Mouse (Mus musculus): ENCODE measurements at regions not wholly inside any gene's neighbourhood (a gene's known extent, or its start where the extent isn't known, plus 50 kb on each side); places are given as distances from the start of the nearest gene placed in this dataset.

- ATAC-seq (replicated peaks; ENCODE audit: insufficient number of reproducible peaks, low FRiP score, low TSS enrichment, poor library complexity, severe bottlenecking): no peak
Observed at GRCm38 (mm10) chr16:5422041-5422440, 166.3 kb upstream of the Eef2kmt start.

DNA sequence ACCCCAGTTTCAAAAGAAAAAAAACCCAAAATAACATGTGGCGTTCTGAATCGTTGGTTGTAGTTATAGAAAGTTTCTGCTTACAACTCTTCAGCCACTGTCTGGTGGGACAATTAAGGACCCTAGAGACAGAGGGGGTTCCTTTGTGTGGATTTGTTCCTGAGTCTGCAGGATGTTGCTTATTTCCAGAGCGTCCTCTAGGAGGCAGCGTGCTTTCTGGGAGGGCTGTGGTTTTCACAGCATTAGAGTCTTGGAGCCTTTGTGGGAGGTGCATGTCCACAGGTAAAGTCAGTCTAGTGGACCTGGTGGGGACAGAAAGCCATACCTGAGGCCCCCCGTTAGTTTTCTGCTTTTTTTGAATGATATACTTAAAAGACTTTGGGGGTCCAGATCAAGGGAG lies 165.8 kb upstream of the Eef2kmt start:
- no peak for ATAC-seq (replicated peaks; ENCODE audit: insufficient number of reproducible peaks, low FRiP score, low TSS enrichment, poor library complexity, severe bottlenecking)

DNA sequence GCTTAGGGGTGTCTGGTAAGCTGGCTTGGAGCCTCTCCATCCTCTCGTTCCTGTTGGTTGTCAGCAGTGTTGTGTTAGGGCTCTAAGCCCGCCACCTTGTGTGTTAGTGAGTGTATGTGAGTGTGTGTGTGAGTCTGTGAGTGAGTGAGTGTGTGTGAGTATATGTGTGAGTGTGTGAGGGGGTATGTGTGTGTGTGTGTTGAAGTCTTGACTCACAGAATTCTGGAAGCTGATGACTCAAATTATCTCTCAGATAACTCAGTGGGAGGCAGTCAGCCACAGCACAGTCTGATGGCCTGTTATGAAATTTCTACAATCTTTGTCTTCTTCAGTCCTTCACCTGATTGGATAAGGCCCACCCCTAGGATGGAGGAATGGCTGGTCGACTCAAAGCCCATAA lies 163.7 kb upstream of the Eef2kmt start:
- no peak for ATAC-seq (replicated peaks; ENCODE audit: insufficient number of reproducible peaks, low FRiP score, low TSS enrichment, poor library complexity, severe bottlenecking)

DNA sequence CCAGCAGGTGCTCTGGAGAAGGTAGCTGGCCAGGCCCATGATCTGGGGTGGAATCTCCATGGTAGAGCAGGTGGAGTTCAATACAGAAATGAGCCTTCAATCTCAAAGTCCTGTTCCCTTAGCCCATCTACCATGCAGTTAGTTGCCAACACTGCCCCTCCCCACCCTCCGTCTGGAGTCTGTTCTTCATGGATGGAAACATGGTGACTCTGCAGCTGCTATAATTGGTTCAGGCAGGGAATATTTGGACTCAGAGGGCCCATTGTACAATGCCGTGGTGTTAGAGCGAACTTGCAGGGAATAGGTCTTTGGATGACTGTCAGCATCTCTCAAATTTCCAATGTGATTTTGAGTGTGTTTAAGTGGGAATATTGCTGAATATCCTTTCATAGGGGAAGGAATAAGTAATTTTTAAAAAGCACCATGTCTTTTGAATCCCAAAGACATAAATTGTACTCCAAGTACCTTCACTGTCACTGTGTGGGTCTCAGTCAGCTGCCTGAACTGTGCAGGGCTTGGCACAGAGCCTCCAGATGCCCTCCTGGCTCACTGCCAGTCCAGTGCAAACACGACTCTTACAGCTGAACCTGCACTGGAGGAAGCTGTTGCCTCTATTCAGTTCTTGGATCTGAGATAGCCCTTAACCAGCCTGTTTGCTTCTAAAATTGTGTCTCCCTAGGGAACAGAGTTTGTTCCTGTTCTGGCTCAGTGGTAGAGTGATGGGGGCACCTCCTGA lies 162.8 kb upstream of the Eef2kmt start:
- ATAC-seq (replicated peaks; ENCODE audit: insufficient number of reproducible peaks, low FRiP score, low TSS enrichment, poor library complexity, severe bottlenecking): no peak

- no peak for ATAC-seq (replicated peaks; ENCODE audit: insufficient number of reproducible peaks, low FRiP score, low TSS enrichment, poor library complexity, severe bottlenecking)
Observed at GRCm38 (mm10) chr16:5415310-5415709, 159.5 kb upstream of the Eef2kmt start.

DNA sequence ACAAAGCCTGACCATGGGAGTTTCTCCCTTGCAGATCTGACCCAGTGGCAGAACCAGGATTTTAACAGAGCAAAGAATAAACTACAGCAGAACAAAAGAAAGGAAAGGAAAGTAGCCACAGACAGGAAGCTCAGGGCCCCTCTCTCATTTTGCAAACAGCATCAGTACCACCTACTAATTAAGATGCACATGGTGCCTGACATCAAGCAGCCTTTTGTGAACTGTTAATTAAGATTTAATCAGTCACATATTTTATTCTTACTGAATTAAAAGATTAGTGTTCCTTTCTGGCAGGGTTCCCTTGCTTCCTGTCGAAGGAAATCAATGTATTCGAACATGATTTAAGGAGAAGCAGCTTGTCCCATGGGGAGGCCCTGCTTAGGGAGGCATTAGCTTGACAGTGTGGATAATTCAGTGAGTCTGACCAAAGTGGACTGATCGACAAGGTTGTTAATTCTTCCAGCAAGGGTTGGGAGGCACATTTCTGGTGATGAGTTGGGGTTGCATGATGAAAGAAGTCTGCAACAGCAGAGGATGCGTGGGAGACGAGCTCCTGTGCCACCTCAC lies 156.1 kb upstream of the Eef2kmt start:
- no peak for ATAC-seq (replicated peaks; ENCODE audit: insufficient number of reproducible peaks, low FRiP score, low TSS enrichment, poor library complexity, severe bottlenecking)

DNA sequence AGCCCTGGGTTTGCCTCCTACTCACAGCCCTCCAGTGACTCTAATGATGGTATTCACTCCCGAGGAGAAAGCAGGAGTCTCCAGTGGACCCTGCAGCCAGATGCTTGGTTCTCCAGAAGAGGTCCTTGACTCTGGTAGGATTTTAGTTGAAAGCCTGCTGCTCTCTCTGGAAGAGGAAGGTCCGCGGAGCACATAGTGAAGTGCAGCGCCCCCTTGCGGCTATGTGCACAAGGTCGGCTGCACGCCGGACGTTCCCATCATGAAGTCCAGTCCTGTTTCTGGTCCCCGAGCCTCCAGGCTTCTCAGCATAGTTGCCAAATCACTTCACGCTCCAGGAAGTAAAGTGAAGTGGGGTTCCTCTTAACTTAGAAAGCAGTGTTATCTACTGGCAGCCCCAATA lies 150.9 kb upstream of the Eef2kmt start:
- no peak for ATAC-seq (replicated peaks; ENCODE audit: insufficient number of reproducible peaks, low FRiP score, low TSS enrichment, poor library complexity, severe bottlenecking)

- no peak for ATAC-seq (replicated peaks; ENCODE audit: insufficient number of reproducible peaks, low FRiP score, low TSS enrichment, poor library complexity, severe bottlenecking)
Observed at GRCm38 (mm10) chr16:5393336-5393735, 137.6 kb upstream of the Eef2kmt start.

DNA sequence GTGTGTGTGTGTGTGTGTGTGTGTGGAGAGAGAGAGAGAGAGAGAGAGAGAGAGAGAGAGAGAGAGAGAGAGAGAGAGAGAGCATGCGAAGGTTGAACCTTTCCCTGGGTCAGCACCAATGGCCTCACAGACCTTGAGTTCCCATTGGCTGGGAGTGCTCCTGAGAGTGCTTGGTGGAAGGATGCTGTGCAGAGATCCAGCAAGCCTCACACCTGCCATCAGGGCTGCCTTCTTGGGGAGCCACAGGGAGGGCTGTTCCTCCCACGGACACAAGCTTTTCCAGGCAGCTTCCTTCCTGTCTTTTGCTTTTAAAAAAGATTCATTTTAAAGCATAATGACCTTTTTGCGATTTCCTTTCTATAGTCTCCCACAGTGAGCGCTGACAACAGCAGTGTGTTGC lies 127.1 kb upstream of the Eef2kmt start:
- ATAC-seq (replicated peaks; ENCODE audit: insufficient number of reproducible peaks, low FRiP score, low TSS enrichment, poor library complexity, severe bottlenecking): no peak

DNA sequence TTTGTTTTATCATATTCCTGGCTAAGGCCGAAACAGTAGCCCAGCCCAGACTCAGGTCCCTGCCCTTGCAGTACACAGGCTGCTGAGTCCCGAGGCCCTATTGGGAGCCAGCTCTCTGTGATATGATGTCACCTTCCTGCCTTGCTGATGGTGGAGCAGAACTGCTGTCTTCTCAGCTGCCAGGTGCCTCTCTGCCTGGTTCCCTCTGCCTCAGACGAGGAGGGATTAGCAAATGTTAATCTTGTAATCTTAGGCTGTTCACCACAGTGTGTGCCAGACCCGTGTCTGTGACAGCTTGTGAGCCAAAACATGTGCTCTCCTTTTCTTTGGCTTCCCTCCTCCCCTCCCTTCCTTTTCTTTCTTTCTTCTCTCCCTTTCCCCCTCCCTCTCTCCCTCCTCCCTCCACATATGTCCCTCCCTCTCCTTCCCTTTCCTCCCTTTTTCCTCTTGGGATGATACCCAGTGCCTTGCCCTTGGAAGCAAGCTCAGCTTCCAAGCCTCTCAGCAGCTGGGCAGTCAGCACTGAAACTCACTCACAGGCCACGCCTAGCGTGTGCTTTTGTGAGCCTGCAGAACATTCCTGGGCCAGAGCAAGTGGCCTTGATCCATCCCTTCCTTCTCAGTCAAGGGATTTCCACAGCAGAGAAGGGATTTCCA lies 126.6 kb upstream of the Eef2kmt start:
- no peak for ATAC-seq (replicated peaks; ENCODE audit: insufficient number of reproducible peaks, low FRiP score, low TSS enrichment, poor library complexity, severe bottlenecking)

GRCm38 (mm10) chr16:5380626-5381025 lies 124.8 kb upstream of the Eef2kmt start:
- no peak for ATAC-seq (replicated peaks; ENCODE audit: insufficient number of reproducible peaks, low FRiP score, low TSS enrichment, poor library complexity, severe bottlenecking)

- ATAC-seq (replicated peaks; ENCODE audit: insufficient number of reproducible peaks, low FRiP score, low TSS enrichment, poor library complexity, severe bottlenecking): no peak
Observed at GRCm38 (mm10) chr16:5377001-5377400, 121.2 kb upstream of the Eef2kmt start.

DNA sequence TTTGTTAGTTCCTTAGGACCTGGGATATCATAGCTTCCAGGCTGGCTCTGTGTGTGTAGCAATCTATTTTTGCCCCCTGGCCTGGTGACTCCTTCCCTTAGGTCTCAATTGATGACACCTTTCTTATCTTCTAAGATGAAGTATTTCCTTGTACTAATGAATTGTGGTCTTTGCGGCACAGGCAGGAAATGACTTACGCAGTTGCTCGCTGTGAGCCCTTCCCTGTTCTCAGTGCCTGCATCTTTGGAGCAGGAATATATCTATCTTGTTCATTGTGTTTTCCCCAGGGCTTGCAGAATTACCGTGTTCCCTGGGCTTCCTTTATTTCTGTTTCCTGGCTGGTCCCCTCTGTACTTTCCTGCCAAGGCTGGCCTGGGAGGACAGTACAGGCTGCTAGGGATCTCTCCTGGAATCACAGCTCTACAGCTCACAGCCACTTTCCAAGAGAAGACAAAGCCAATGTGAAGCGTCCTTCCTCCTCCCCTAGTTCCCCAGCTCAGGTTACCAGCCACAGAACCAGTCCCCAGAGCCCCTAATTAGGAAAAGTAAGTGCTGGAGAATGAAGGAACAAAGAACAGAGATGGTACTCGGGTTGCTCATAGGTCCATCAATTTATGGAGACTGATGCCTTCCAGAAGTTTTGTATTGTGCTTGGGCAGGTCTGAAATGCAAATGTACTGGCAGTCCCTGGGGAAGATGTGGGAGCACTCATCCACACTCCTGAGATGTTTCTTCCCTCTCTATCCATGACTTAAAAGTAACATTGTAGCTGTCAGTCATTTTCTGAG lies 119.2 kb upstream of the Eef2kmt start:
- no peak for ATAC-seq (replicated peaks; ENCODE audit: insufficient number of reproducible peaks, low FRiP score, low TSS enrichment, poor library complexity, severe bottlenecking)

DNA sequence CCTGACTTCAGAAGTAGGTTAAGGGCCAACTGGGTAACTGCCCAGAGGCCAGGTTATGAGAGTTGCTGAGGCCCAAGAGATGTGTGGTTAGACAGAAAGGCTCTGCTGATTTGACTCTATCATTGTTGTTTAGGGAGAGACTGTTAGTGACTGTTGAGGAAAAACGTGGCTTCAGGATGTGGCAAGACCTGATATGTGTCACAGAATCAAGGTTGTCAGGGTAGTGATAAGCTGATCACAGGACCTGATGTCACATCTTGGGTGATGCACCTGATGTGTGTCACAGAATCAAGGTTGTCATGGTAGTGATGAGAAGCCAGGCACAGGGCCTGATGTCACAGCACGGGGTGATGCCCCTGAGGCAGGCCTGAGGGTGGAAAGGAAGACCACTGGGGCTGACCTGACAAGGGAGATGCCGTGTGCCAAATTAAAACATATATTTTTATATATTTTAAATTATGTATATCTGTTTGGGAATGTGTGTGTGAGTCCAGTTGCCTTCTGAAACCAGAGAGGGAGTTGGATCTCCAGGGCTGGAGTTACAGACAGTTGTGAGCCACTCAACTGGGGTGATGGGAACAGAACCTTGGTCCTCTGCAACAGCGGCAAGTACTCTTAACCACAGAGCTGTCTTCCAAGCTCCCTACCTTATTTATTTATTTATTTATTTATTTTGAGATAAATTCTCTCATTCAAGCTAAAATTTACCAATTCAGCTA lies 115.6 kb upstream of the Eef2kmt start:
- ATAC-seq (replicated peaks; ENCODE audit: insufficient number of reproducible peaks, low FRiP score, low TSS enrichment, poor library complexity, severe bottlenecking): no peak

DNA sequence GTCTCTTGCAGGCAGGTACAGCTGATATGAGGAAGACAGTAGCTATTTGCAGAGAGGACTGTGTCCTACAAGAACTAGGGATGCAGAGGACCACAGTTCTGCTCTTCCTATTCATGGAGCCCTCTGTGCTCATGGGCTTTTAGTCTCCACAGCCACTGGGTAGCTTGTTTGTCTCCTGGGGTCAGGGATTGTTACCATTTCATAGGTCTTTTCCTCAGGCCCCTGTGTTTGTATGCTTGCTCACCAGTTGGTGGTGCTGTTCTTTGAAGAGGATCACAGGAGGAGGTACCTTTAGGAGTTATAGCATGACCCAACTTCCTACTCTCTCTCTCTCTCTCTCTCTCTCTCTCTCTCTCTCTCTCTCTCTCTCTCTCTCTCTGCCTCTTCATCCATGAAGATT lies 114.7 kb upstream of the Eef2kmt start:
- ATAC-seq (replicated peaks; ENCODE audit: insufficient number of reproducible peaks, low FRiP score, low TSS enrichment, poor library complexity, severe bottlenecking): no peak

GRCm38 (mm10) chr16:5368897-5369558 lies 113.2 kb upstream of the Eef2kmt start:
- no peak for ATAC-seq (replicated peaks; ENCODE audit: insufficient number of reproducible peaks, low FRiP score, low TSS enrichment, poor library complexity, severe bottlenecking)

DNA sequence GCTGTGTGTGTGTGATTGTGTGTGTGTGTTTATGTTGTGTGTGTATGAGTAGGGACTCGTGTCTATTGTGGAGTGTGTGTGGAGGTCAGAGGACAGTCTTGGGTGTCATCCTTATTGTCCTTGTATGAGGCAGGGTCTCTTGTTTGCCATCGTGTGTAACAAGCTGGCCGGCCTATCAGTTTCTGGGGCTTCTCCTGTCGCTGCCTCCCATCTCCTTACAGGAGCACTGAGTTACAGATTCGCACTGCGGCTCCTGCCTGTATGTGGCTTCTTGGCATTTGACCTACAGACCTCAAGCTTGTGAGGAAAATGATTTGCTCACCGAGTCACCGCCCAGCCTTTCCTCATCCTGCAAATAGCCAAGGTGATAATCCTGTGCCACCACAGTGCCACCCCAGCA lies 112.6 kb upstream of the Eef2kmt start:
- ATAC-seq (replicated peaks; ENCODE audit: insufficient number of reproducible peaks, low FRiP score, low TSS enrichment, poor library complexity, severe bottlenecking): no peak

DNA sequence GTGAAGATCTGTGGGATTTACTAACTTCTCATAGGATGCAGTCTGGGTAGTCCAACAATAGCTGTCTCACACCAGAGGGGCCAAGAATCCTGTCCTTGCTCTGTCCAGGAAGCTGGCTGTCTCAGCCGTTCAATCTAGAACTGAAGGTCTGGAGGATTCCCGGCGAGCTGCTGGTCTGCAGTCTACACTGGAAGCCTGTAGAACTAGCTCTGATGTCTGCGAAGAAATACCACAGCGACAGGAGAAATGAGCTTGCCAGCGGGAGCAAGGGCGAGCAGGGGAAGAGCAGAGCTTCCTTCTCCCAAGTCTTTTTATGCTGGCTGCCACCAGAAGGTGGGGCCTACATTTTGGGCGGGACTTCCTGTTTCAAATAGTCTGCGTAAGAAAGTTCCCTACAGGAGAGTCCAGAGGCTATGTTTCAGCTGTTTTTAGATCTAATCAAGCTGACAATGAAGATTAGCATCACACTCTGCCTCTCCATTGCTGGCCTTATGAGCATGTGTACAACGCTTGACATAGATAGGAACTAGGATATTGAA lies 111.9 kb upstream of the Eef2kmt start:
- no peak for ATAC-seq (replicated peaks; ENCODE audit: insufficient number of reproducible peaks, low FRiP score, low TSS enrichment, poor library complexity, severe bottlenecking)
